Mouse (Mus musculus): ENCODE results near the gene Exog.

Exog gene

DNA sequence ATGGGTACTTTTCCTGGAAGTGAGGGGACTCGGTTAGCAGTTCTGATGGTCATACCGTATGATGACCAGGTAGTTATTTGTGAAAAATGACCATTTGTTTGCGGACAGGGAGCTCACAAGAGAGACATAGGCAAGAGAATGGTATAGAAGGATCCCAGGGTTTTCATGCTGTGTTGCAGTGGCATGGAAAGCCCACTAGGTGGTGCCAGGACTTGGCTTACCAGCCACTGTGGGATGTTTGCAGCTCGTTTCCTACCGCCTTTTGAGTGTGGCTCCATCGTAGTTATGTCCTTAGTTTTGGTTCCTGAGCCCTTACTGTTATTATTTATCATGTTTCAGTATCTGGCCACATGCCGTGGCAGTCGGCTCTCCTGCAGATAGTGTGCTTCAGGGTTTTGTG lies 15.7 kb downstream of the Exog start:
- peak; percentile 71 for DNase-seq

DNA sequence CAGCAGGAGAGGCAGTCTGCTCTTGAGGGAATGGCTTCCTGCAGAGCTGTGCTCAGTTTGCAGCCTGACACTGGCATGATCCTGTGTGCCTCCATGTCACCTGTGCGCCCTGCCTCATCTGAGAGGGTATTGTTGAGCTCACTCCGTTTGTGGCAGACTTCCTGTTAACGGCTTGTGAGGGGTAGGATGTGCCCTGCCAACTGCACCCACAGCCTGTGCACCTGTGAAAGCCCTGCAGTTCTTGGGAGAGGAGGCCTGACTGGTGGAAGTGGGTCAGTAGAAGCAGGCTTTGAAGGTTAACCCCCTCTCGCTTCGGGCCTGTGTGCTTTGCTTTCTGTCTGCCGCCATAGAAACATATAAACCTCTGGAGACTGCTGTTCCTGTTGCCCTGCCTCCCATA lies 20.3 kb downstream of the Exog start:
- DNase-seq: no peak

DNA sequence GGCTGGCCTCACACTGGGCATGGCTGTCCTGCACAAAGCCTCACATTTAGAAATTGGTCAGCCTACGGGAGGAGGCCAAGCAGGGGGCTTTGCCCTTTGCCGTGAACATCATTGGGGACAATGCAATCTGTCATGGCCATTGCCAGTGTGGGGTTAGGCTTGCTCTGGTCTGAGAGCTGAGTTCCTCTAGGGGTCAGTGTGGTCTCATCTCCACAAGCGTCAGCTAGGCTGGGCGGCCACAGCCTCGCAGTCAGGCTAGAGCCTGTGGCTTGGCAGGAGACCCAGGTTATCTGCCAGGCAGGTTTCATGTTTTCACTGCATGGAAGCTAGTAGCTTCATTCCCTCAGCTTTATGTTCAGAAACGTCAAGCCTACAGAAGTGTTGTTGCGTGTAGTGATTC lies 20.9 kb downstream of the Exog start:
- no peak for DNase-seq

GRCm38 (mm10) chr9:119469691-119470353 lies 25.1 kb downstream of the Exog start:
- no peak for DNase-seq

- DNase-seq: no peak
Measured at GRCm38 (mm10) chr9:119472412-119472918, 27.7 kb downstream of the Exog start.

DNA sequence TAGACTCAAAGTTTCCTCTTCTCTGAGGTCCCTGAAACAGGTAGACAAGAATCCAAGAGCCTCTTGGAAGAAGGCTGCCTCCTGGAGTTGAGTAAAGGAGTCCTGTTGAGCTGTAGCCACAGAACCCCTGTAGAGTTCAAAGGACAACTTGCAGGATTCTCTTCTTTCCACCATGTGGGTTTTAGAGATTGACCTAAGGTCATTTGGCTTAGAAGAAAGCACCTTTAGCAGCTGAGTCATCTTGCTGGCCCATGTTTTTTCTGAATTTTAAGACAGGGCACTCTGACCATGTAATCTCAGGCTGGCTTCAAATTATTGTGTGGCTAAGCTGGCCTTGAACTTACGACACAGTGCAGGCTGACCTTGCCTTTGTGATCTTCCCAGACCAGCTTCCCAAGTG lies 28.3 kb downstream of the Exog start:
- DNase-seq: no peak

DNA sequence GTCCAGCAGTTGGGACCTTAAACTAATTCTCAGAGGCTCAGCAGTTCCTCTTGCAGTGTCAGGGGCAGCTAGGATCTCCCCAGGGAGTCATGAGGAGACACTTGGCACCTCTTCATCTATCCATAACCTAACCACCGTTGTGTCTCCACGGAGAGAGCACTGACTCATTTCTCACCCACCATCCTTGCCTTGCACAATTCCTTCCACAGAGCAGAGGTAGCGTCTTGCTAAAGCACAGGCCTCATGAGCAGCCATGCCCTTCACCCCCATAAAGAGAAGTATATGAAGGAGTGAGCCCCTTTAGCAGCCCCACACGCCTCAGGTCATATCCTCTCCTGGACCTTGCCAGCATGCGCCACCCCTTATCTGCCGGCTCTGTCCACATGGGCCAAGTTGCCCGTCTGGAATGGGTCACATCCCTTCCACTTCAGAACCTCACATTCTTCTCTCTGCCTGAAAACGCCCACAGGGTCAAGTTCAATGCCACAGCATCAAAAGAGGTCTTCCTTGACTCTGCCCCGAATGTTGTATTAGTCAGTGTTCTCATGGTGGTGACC lies 28.9 kb downstream of the Exog start:
- peak; percentile 19 for DNase-seq

DNA sequence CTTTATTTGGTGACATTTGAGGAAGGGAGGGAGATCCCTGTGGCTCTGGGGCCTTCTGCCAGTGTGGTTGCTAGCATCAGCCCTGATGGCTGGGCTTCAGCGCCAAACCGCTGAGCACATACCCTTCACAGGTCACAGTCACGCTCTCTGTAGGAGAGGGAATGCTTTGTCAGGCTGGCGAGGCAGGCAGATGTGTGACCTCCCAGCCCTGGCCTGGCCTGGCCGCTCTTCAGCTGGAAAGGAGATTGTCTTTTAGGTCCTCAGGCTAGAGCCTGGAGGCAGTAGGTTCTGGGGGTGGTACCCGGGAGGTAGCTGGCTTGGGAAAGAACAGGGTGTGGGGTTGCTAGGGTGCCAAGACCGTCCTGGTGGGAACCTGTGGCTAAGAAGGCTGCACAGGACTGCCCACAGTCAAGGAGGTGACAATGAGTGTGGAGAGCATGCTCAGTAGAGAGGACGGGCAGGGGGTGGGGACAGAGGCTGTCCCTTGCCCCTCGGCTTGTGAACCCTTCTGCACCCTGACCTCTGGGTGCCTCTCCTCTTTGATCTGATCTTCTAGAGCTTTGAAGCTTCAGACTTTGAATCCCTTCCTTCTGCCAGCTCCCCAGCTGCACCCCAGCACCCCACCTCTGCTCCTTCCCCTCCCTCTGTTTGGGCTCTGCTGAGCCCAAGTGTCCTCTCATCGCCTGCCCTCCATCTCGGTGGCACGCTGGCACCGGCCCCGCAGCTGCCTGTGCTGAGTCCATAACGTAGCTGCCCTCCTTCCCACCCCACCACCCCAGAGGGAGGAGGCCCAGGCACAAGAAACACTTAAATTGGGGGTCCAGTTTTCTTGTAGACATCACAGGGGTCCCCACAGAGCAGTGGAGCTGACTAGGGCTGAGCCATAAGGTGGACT lies 30.2 kb downstream of the Exog start:
- no peak for DNase-seq

GRCm38 (mm10) chr9:119477754-119478153 lies 33.0 kb downstream of the Exog start:
- DNase-seq: no peak

- no peak for DNase-seq
Measured at GRCm38 (mm10) chr9:119478345-119478744, 33.6 kb downstream of the Exog start.

GRCm38 (mm10) chr9:119479297-119479696 lies 34.6 kb downstream of the Exog start:
- DNase-seq: no peak

- DNase-seq: no peak
Measured at GRCm38 (mm10) chr9:119481612-119482011, 36.9 kb downstream of the Exog start.

- DNase-seq: no peak
Measured at GRCm38 (mm10) chr9:119483554-119484353, 39.0 kb downstream of the Exog start.

DNA sequence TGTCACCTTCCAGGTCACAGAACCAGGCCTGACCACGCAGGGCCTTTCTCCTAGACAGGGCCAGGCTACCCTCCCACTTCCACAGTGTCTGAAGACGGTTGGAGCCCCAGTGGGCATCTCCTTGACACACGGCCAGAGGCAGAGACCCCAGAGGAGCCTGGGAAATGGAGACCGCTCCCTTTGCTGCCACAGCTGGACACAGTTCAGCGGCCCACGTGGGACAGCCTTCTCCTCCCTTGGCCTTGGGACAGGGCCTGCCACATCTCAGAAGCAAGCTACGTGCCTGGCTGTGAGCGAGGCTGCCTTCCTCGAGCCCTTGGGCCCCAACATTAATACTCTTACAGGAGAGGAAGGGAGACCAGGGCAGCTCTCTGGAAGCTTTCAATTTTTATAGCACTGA lies 39.7 kb downstream of the Exog start:
- no peak for DNase-seq

DNA sequence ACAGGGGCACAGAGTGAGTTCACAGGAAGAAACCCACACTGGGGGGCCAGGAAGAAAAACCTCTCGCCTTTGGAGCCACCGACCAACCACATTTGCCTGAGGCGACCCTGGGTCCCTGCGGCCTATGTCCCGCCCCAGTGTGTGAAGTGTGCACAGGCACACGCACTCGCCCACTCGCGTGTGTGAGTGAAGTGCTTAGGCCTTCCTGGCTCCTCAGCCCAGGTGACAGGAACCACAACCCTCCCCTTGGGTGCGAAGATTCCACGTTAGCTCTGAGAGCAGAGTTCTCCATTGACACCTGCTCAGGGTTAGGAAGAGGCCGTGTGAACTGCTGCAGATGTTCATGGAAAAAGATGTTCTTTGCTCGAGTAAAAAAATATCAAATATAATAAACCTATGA lies 40.1 kb downstream of the Exog start:
- no peak for DNase-seq

GRCm38 (mm10) chr9:119496354-119496753 lies 51.6 kb downstream of the Exog start:
- DNase-seq: no peak

DNA sequence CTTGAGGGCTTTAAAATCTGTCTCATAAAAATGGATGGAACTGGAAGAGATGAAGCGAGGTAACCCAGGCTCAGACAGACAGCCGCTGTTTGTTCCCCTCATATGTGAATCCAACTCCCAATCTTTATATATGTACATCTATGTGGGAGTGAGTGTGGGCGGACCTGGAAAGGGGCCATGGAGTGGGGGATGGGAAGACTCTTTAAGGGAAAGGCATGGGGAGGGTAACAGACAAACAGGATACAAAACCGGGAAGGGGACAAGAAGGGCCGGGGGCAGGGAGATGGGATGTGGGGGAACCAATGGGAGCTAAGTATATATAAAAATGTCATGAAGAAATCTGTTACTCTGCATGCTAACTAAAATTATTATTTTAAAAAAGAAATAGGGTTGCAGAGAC lies 52.2 kb downstream of the Exog start:
- peak; percentile 17 for DNase-seq

GRCm38 (mm10) chr9:119497546-119498246 lies 53.0 kb downstream of the Exog start:
- no peak for DNase-seq

- DNase-seq: no peak
Measured at GRCm38 (mm10) chr9:119498247-119498607, 53.5 kb downstream of the Exog start.

DNA sequence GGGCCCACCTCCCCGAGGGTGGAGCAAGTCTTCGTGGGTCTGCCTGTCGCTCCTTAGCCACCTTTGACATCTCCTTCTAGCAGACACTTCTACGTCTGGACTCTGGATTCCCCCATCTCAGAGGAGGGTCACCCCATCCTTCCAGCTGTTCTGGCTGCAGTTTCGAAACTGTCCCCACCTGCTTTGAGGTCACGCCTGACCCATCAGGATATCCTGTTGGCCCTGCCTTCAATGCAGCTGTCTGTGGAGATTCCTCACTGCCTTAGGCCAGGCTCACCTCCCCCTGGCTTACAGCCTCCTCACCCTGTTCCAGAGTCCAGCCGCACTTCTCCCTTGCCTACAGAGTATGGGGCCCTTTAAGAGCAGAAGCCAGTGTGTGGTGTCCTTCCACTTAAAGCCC lies 54.1 kb downstream of the Exog start:
- DNase-seq: no peak

- DNase-seq: no peak
Measured at GRCm38 (mm10) chr9:119503613-119504012, 58.9 kb downstream of the Exog start.

DNA sequence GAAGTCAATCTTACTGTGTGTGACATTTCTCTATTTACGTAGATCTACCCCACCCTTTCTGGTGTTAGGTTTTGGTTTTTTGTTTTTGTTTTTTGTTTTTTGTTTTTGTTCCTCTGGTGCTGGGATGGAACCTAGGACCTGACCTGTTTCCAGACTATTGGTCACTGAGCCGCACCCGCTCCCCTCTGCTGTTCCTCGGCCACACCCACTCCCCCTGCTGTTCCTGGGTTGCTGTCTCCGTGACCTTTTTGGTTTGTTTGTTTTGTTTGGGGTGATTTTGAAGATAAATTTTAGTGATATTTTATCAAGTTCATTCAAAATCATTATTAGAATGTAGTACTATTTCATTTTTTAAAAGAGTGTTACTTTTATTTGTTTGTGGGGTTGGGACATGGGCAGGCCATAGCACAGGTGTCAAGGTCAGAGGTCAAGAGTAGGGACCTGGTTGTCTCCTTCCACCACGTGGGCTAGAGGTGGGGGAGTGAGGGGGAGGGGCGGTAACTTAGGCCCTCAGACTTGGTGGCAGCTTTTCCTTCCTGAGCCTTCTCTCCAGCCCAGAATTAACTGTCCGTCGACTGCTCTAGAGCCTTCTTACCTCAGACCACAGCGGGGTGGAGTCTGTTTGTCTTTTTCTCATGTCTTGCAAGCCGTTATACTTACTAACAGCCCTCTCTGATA lies 60.4 kb downstream of the Exog start:
- DNase-seq: no peak

Data from right cerebral cortex, adult 18-20 months (tissue).